Mouse (Mus musculus) bone marrow, adult 2 months (tissue): ENCODE measurements around the gene Ccnf. TPM values are rescaled to one million over a fixed set of nuclear protein-coding genes. Genes with fewer than 3 reads are reported as not detected.
A peak's percentile ranks its signal among the peaks of the same experiment; 100 is the strongest.

Source experiments
- H3K27ac ChIP-seq: fragments of 200-500 bp; 2 replicates; pipeline ENCODE4 v1.5.1; 2012; ENCODE audit warnings: low read depth, mild to moderate bottlenecking, control low read depth, inconsistent platforms, low read length; ENCODE audit not compliant: control insufficient read depth, poor library complexity, insufficient read depth
- H3K4me1 ChIP-seq: fragments of 200-500 bp; 2 replicates; pipeline ENCODE4 v1.6.1; 2011; ENCODE audit warnings: low read length; ENCODE audit not compliant: control insufficient read depth, insufficient read depth
- H3K4me3 ChIP-seq: fragments of 200-500 bp; replicated peaks from 2 replicates; pipeline ENCODE3; 2011; ENCODE audit warnings: mild to moderate bottlenecking, low read depth, low read length, control low read depth; ENCODE audit not compliant: control insufficient read depth
- CTCF ChIP-seq: fragments of 200-500 bp; IDR thresholded peaks from 2 replicates; pipeline ENCODE4 v1.5.1; 2011; ENCODE audit warnings: low read length, control low read depth; ENCODE audit not compliant: control insufficient read depth, insufficient read depth
- POLR2A ChIP-seq: fragments of 200-500 bp; IDR thresholded peaks from 2 replicates; pipeline ENCODE4 v1.6.1; 2011; ENCODE audit warnings: low read depth, mild to moderate bottlenecking, control low read depth, low read length, borderline replicate concordance; ENCODE audit not compliant: control insufficient read depth
- WGBS: fragments of 180-500 bp; shearing (Covaris S2); methylation state at CpG from one replicate; pipeline ENCODE4 v1.1.7; 2018; 5-methylcytosine and 5-hydroxymethylcytosine counted together
- polyA plus RNA-seq: library from polyadenylated mRNA; stranded (reverse); fragments of >200 nt; gene quantifications from 2 replicates; pipeline ENCODE4 v1.2.4, GENCODE M21; 2011; ENCODE audit warnings: low replicate concordance; ENCODE audit not compliant: missing spikeins, insufficient read depth, insufficient read length

Gene Ccnf
- polyA plus RNA-seq, 1 experiment = 73.9 TPM

DNA sequence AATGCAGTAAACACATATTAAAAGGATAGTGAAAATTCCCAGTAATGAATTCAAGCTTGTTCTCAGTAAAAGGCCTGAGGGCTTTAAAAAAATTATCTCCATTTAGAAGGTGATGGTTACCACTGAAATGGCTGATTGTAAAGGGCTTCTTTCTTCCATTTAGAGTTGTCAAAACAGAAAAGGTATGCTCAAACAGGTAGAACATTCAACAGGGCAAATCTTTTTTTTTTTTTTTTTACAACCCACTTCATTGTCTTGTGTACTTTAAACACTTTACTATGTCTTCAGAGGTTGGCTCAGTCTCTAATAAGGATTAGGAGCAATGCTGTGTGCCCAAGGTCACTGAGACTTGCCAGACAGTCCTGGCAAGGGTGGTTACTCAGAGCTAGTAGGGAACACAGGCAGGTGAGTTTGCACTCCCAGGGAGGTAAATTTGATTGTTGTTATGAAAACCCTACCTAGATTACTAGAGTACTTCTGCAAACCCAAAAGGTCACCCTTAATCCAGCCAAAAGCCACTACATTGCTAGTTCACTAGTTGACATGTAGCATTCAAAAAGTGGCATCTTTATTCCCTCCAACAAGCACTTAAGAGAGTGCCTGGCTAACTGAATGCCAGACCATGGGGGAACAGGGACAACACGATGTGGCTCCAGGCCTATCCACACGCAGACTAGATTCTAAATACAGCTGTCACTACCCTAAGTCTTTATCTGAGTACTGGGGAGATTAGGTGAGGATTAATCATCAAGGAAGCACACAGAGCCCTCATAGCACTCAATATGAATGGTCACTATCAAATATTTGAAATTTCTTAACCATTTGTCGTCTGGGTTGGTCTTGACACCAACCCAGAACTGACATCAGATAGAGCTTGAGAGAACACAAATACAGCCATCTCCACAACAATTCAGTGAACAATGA, 47.4 kb downstream of the Ccnf start:
- peaks cover 7% of the 10 kb centered on the region for H3K4me1 ChIP-seq
- 64% methylated on average over 3 of the region's 3 CpGs for WGBS
- TF ChIP-seq CTCF (no peak), POLR2A (no peak)
- no peak overlapping the region for H3K4me3 ChIP-seq
- no peak overlapping the region for H3K27ac ChIP-seq

DNA sequence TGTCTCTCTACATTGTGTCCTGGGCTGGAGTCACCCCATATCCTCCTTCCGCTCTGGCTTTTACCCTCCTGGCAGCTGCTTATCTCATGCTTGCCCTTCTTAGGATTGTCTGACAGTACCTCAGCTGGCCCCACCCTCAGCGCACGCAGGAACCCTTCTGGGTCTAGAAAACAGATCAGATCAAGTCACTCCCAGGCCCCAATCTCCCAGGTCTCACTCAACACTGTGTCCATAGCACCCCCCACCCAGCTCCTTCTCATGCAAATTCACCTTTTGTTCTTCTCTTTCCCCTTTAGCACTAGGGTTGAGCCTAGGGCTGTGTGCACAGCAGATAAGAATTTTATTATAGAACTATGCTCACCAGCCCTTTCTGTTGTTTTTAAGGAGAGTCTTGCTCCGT, 48.2 kb downstream of the Ccnf start:
- Histone ChIP-seq H3K4me1 (peaks cover 7% of the 10 kb centered on the region), H3K4me3 (no peak overlapping the region), H3K27ac (0 out of 2 replicates have a peak overlapping the region, but pooled peaks have one; percentile 15)
- TF ChIP-seq POLR2A (no peak), CTCF (no peak)
- WGBS = 56% methylated on average over 4 of the region's 4 CpGs

DNA sequence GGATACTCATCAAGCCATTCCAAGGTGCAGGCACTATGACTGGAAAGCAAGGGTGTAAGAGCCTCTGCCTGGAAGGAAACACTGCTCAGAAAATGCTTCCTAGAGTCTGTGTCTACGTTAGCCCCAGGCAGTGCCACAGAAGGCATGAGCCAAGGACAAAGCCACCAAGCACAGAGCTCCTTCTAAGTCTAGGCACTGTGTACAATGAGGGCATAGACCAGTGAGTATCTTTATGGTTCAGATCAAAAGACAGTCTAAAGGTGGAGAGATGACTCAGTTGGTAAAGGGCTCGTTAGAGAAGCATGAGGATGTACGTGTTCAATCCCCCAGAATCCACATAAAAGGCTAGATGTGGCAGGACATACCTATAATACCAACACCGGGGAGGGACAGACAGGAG, 50.2 kb downstream of the Ccnf start:
- TF ChIP-seq POLR2A (no peak), CTCF (no peak)
- Histone ChIP-seq H3K4me3 (no peak overlapping the region), H3K4me1 (peaks cover 10% of the 10 kb centered on the region), H3K27ac (no peak overlapping the region)
- WGBS = 78% methylated on average over 4 of the region's 4 CpGs

DNA sequence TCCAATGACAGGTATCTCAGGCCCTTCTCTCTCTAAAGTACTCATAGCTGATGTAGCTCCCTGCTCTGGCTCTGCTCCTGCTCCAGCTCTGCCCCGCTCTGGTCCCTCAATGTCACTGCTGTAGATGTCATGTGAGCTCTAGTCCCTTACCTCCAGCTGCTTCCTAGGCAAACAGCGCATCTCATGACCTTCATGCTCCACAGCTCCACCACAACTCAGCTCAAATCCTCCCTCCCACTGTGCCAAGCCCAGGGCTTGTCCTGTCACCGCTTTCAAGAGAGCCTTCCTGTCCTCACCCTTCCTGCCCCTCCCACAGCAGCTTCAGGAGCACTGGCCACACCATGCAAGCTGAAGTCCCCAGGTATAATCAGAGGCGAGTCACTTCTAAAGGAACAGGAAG, 51.5 kb downstream of the Ccnf start:
- TF ChIP-seq POLR2A = no peak
- no peak for TF ChIP-seq CTCF
- Histone ChIP-seq H3K4me3 (no peak overlapping the region), H3K27ac (no peak overlapping the region), H3K4me1 (peaks cover 5% of the 10 kb centered on the region)
- WGBS = 57% methylated on average over 4 of the region's 4 CpGs

DNA sequence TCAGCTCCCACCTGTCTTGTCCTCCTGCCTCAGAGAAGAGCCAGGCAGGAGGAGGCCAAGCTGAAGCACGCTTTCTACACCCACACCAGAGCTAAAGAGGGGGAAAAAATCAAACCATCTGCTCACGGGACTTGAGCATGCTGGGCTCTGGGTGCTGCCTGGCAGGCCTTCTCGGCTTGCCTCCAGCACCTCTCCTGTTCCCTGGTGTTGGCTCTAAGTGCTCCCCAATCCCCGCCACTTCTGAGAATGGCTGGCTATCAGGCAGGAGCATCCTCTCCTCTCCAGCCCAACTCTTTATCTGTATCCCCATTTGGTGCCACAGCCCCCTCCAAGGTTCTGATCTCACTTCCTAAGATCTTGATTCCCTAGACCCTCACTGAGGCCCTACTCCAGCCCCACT, 52.0 kb downstream of the Ccnf start:
- no peak for TF ChIP-seq CTCF
- TF ChIP-seq POLR2A = no peak
- Histone ChIP-seq H3K4me3 (no peak overlapping the region), H3K4me1 (peaks cover 3% of the 10 kb centered on the region), H3K27ac (no peak overlapping the region)
- WGBS = 74% methylated on average over 4 of the region's 4 CpGs

DNA sequence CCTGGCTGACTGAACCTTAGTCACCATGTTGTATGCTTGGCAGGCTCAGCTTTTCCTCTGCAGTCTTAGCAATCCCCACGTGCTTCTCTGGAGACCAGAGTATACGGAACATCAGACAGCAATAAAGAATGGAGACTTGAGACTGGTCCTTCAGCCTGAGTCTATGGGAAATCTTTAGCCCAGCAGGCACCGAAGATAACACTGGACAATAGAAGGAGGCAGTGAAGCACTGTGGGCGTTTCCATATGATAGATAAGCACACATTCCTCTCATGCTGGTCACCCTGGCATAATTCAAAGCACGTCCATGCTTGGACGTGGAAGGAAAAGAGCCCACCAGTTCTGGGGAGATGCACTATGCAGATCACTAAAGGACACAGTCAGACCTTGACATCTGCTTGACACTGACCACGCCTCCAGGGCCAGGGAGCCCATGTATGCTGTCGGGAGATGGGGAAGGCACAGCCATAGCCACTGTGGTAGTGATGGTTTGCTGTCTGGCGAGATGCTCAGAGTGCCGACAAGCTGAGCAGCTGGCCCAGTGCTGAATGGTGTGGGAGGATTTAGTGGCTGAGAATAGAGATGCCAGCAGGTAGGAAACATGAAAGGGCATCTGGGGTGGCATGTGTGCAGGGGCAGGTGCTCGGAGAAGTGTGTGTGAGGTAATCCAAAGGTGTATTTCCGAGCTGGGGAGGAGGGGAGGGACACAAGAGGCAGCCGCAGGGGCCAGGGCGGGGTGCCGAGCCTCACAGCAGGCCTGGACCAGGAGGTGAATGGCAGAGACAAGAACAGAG, 54.1 kb downstream of the Ccnf start:
- H3K27ac ChIP-seq = no peak overlapping the region
- 81% methylated on average over 15 of the region's 15 CpGs for WGBS
- peaks cover 8% of the 10 kb centered on the region for H3K4me1 ChIP-seq
- TF ChIP-seq POLR2A (no peak), CTCF (no peak)
- no peak overlapping the region for H3K4me3 ChIP-seq

DNA sequence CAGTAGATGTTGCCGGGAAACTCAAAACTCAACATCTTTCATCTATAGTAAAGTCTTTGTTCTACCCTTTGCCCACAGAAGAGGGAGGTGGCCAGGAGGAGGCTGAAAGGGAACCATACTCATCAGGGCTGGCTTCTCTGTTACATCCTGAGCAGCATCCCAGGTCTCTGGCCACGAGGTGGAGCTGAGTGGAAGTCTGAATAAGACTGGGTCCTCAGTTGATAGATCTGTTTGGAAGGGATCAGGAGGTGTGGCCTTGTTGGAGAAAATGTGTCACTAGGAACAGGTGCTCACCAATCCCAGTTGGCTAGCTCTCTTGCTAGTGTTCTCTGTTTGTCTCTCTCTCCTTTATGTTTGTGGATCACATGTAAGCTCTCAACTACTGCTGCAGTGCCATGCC, 55.9 kb downstream of the Ccnf start:
- Histone ChIP-seq H3K4me3 (no peak overlapping the region), H3K27ac (no peak overlapping the region), H3K4me1 (peaks cover 10% of the 10 kb centered on the region; the same call in 1 of the 2 replicates)
- WGBS = 71% methylated on average over 2 of the region's 2 CpGs
- TF ChIP-seq POLR2A (no peak), CTCF (no peak)

DNA sequence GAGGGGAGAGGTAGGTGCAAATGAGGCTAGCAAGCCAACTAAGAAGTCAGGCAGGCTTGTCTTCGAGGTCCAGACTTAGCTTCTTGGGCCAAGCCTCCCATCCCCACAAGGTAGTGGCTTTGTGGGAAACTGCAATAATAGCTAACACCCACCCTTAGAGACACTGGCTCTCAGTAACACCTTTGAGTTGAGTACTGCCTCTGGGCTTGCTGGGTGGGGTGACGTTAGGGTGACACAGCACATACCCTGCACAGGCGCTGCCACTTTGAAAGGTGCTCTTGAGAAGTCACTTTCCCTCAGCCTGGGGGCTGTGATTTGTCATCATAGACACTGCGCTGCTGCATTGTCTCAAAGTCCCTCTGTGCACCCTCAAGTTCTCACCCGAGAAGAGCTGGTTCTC, 57.5 kb downstream of the Ccnf start:
- TF ChIP-seq CTCF (no peak), POLR2A (no peak)
- no peak overlapping the region for H3K4me3 ChIP-seq
- H3K4me1 ChIP-seq = peaks cover 10% of the 10 kb centered on the region; the same call in 1 of the 2 replicates
- no peak overlapping the region for H3K27ac ChIP-seq
- 72% methylated on average over 5 of the region's 5 CpGs for WGBS
